9 mouse cellular contexts compared by ENCODE assay signal in the genomic region with DNA sequence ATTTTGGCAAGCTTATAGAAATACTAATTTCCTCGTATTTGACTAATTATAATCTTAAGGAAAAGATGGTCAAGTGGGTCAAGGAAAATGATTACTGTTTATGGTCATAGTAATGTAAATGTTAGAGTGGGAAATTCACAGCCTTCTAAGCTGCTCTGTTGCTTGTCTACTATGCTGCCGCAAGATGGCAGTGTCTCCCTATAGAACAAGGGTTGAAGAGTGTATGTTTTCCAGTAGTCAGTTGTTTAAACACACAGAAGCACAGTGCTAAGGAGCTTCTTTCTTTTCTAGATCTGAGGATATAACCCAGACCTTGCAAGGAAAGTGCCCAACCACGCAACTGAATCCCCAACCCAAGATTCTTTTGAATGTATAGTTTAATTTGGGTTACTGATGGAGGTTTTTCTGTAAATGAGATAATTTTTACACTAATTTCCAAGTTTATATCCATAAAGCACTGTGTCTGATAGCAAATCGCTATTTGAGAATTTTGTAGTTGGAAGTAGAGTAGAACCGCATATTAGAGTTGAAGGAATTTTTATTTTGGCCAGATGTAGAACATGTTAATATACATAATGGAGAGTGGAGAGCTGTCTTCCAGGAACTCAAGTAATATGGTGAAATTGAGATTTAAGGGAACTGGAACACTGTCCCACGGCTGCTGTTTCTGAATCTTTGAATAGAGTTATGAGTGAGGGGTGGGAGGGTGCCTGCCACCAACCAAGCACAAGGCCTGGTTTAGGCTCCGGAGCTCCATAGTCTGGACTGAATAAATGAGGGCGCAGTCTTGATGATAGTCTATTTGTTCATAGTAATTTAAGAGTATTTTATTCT. TPM values are rescaled to one million over a fixed set of nuclear protein-coding genes. Genes with fewer than 3 reads are reported as not detected.
DNase-seq lines count a peak whose midpoint lies in the region; ATAC-seq and TF ChIP-seq lines count a peak whose summit lies in the region.
"Had no signal": no experiment of that assay in that cellular context is flagged by ENCODE, and none has a peak within 500 bp of the region (broad histone marks: within the 10 kb centered on the region; RNA-seq: fewer than 3 reads in every experiment).

No protein-coding gene starts in this region.

- H3K9ac ChIP-seq in ES-Bruce4 (ENCODE audit: low read depth, poor library complexity, severe bottlenecking), result no peak overlapping the region
- H3K9ac ChIP-seq in lung, embryonic 14.5 days, result no peak overlapping the region

- no peak for TF ChIP-seq POLR2A in ES-Bruce4 (IDR thresholded peaks at IDR 0.05; ENCODE audit: insufficient read depth, low read length)

- TF ChIP-seq EP300 in ES-Bruce4 (IDR thresholded peaks at IDR 0.05; ENCODE audit: insufficient read depth, low read depth, low read length), result no peak

- H3K27me3 ChIP-seq in ES-Bruce4 (ENCODE audit: control insufficient read depth, insufficient read depth, low read length, poor library complexity, severe bottlenecking), result no peaks in the 10 kb centered on the region
- H3K27me3 ChIP-seq in lung, embryonic 14.5 days (ENCODE audit: insufficient read depth, low read length), result no peaks in the 10 kb centered on the region

- WGBS in lung, embryonic 14.5 days, result 47% methylated on average over 8 of the region's 8 CpGs

- H3K27ac ChIP-seq in ES-Bruce4 (ENCODE audit: insufficient read depth, low read length), result no peak overlapping the region
- no peak overlapping the region for H3K27ac ChIP-seq in lung, embryonic 14.5 days (ENCODE audit: low read depth)
- H3K27ac ChIP-seq: macrophage had no signal

- H3K9me3 ChIP-seq in ES-Bruce4 (replicated peaks; ENCODE audit: control insufficient read depth, insufficient read depth, low read length, poor library complexity, severe bottlenecking), result no peaks in the 10 kb centered on the region
- H3K9me3 ChIP-seq in lung, embryonic 14.5 days (ENCODE audit: low read depth, low read length), result no peaks in the 10 kb centered on the region

- H3K4me2 ChIP-seq in lung, embryonic 14.5 days, result no peak overlapping the region

- ATAC-seq in granulocyte monocyte progenitor cell, adult 5-6 weeks (replicated peaks; ENCODE audit: poor library complexity, severe bottlenecking), result peak; percentile 94
- ATAC-seq in lung, embryonic 14.5 days (ENCODE audit: insufficient read depth), result peak; percentile 82
- no peak for ATAC-seq in erythroblast, adult 5-6 weeks (replicated peaks; ENCODE audit: low FRiP score, poor library complexity, severe bottlenecking)

- peaks cover 7% of the 10 kb centered on the region for H3K4me1 ChIP-seq in ES-Bruce4 (ENCODE audit: control insufficient read depth, insufficient read depth, low read length)
- H3K4me1 ChIP-seq in lung, embryonic 14.5 days (ENCODE audit: insufficient read depth), result no peaks in the 10 kb centered on the region

- TF ChIP-seq CTCF in ES-Bruce4 (IDR thresholded peaks at IDR 0.05; ENCODE audit: low read depth, low read length), result peak; percentile 15
- TF ChIP-seq CTCF in lung, embryonic 14.5 days (IDR thresholded peaks at IDR 0.05; ENCODE audit: low read depth), result peak; percentile 87

- peak; percentile 48 for DNase-seq in adrenal gland, adult 2 months
- DNase-seq in embryo, embryonic 11 days, result peak; percentile 80
- peak; percentile 75 for DNase-seq in kidney, postnatal 14 days
- DNase-seq in lung, embryonic 14.5 days, result peak; percentile 88
- peak; percentile 65 for DNase-seq in ovary, postnatal 14 days (ENCODE audit: low spot score)

- no peaks in the 10 kb centered on the region for H3K36me3 ChIP-seq in ES-Bruce4 (ENCODE audit: control insufficient read depth, insufficient read depth, low read length, poor library complexity, severe bottlenecking)
- H3K36me3 ChIP-seq in lung, embryonic 14.5 days (ENCODE audit: insufficient read depth), result no peaks in the 10 kb centered on the region

- H3K4me3 ChIP-seq in ES-Bruce4 (ENCODE audit: low read depth, low read length), result no peak overlapping the region
- no peak overlapping the region for H3K4me3 ChIP-seq in lung, embryonic 14.5 days (ENCODE audit: low read depth, low read length)

RNA-seq across cellular contexts. Expression of a gene that starts 40.1 kb away (rescaled TPM):
- 148 and 164 TPM in 2 replicates for polyA plus RNA-seq in ES-Bruce4 (2011; ENCODE audit: insufficient read depth, insufficient read length, low read depth, missing spikeins)
- total RNA-seq in adrenal gland, adult 2 months (2021), result 10 to 100 TPM; 84.0 to 87.4 TPM
- polyA plus RNA-seq in adrenal gland, adult 2 months (2012; rRNA removed), result 18.0 and 30.0 TPM in 2 replicates
- 117 and 151 TPM in 2 replicates for total RNA-seq in granulocyte monocyte progenitor cell, adult 5-6 weeks (2014; fragmentation: Nextera tagmentation)
- total RNA-seq in granulocyte monocyte progenitor cell, adult 5-6 weeks (2017), result 180 and 182 TPM in 2 replicates
- 254 and 259 TPM in 2 replicates for polyA plus RNA-seq in lung, embryonic 14.5 days (2014; fragmentation: Nextera tagmentation; extraction: Ambion mirVana)
- total RNA-seq in erythroblast, adult 5-6 weeks (2015; ENCODE audit: low replicate concordance), result 51.1 and 62.9 TPM in 2 replicates
- 22.4 and 27.3 TPM in 2 replicates for total RNA-seq in erythroblast, adult 5-6 weeks (2017; ENCODE audit: low replicate concordance)
